Mouse (Mus musculus) E14TG2a.4 (cell line): ENCODE measurements around the gene Acsbg1.
A peak's percentile ranks its signal among the peaks of the same experiment; 100 is the strongest.
"Not testable (repeated sequence)": the region's sequence is repeated elsewhere in the genome, so short reads cannot be mapped to it uniquely, and the experiment has no call there.

Source experiments
- H3K27me3 ChIP-seq: 2 replicates; pipeline ENCODE4 v1.6.1; 2014; ENCODE audit warnings: low read length, control low read depth; ENCODE audit not compliant: insufficient read depth
- H3K36me3 ChIP-seq: 2 replicates; pipeline ENCODE4 v1.6.1; 2014; ENCODE audit warnings: low read length, control low read depth; ENCODE audit not compliant: insufficient read depth
- H3K4me1 ChIP-seq: replicated peaks from 2 replicates; pipeline ENCODE4 v1.6.1; 2014; ENCODE audit warnings: low read depth, low read length, control low read depth
- H3K4me3 ChIP-seq: replicated peaks from 2 replicates; pipeline ENCODE4 v1.5.1; 2014; ENCODE audit warnings: mild to moderate bottlenecking, low read length
- H3K9me3 ChIP-seq: 2 replicates; pipeline ENCODE4 v1.6.1; 2014; ENCODE audit warnings: low read length, control low read depth
- CTCF ChIP-seq: conservative IDR thresholded peaks from 2 replicates; pipeline ENCODE4 v1.5.1; 2014; ENCODE audit warnings: low read length
- NANOG ChIP-seq: IDR thresholded peaks from 2 replicates; pipeline ENCODE4 v1.6.1; 2014; ENCODE audit warnings: borderline replicate concordance, low read length, mixed read lengths
- POU5F1 ChIP-seq: IDR thresholded peaks from 2 replicates; pipeline ENCODE4 v1.6.1; 2014; ENCODE audit warnings: low read length, borderline replicate concordance

The Acsbg1 gene

DNA sequence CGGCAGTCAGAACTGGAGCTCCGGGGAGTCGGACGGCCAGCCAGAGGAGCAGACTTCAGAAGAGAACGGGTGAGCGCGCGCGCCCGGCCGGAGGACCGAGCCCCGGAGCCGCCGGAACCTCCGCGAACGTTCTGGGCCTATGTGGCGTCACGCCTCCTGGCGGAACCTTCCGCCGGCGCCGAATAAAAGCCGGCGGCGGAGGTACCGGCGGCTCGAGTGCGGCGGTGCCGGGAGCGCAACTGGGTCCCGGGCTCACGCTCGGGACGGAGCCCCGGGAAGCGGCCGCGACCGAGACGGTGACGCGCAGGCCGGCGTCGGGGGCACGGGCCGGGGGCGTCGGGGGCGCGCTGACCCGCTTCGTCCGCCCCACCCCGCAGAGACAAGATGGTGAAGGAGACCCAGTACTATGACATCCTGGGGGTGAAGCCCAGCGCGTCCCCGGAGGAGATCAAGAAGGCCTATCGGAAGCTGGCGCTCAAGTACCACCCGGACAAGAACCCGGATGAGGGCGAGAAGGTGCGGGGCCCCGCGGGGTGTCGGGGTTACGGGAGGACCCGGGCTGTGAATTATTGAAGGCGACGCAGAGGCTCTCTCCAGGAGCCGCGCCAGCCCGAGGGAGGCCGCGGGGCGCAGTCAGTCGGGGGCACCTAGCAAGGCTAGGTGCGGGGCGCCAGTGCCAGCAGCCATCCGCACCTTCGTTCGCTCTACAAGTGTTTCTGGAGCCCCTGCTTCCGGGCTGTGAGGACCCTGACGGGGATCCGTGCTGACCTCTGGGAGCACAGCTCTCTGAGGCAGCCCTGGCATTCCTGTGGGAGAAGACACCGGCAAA lies 37.9 kb upstream of the Acsbg1 start:
- H3K36me3 ChIP-seq: no peaks in the 10 kb centered on the region
- TF ChIP-seq NANOG (no peak), POU5F1 (no peak), CTCF (no peak)
- peaks cover 16% of the 10 kb centered on the region for H3K4me1 ChIP-seq
- H3K9me3 ChIP-seq: no peaks in the 10 kb centered on the region
- peak overlapping the region; percentile 79 for H3K4me3 ChIP-seq
- H3K27me3 ChIP-seq: peaks cover 94% of the 10 kb centered on the region

DNA sequence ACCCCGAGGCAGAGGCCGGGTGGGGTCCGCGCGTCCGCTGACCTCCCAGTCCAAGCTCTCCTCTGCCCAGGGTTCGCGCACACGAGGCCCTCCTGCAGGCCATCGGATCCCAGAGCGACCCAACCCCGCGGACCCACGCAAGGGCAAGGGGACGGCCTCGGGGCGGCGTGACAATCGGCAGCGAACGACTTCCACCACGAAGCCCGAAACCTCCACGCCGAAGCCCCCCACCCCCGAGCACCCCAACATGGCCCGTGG lies 37.3 kb upstream of the Acsbg1 start:
- Histone ChIP-seq H3K27me3 (peaks cover 95% of the 10 kb centered on the region), H3K4me1 (peaks cover 16% of the 10 kb centered on the region), H3K36me3 (no peaks in the 10 kb centered on the region), H3K4me3 (peak overlapping the region; percentile 79), H3K9me3 (no peaks in the 10 kb centered on the region)
- no peak for TF ChIP-seq CTCF
- no peak for TF ChIP-seq POU5F1
- no peak for TF ChIP-seq NANOG

DNA sequence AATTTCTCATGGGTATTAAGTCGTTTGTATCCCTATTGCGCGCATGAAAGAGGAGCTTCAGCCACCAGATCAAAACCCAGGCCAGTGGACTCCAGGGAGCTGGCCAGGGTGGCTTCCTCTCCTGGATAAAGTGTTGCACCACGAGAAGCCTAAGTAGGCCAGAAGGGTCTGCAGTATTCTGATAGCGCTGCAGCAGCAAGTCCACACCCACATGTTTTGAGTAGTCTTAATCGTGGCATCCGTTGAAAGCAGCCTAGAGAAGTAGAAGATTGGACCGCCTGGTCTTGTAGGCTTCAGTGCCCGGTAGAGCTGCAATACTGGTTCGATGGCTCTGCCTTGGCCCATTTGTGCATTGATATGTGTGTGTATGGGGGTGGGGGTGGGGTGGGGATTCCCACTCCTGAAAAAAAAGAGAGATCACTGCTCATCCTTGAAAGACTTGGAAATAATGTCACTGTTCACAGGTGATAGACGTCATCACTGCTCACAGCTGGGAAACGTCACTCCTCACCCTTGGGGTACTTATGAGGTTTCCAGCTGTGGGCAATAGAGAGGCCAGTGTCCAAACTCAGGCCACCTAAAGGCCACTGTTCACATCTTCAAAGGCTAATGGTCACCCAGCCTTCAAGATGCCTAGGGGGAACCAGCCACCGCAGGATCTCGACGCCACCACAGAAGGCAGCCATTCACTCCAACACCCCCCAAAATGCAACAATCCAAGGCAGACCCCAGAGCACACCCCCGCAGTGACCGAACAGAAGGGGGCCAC lies 36.8 kb upstream of the Acsbg1 start, which contains the start of gene Dnaja4:
Dnaja4 (plus strand) TSS at position 556 of the 769 bp plus-strand sequence.
- peaks cover 90% of the 10 kb centered on the region for H3K27me3 ChIP-seq
- H3K4me3 ChIP-seq: peak within 1 kb of the TSS; percentile 79
- H3K36me3 ChIP-seq: no peaks in the 10 kb centered on the region
- TF ChIP-seq NANOG (no peak), POU5F1 (no peak), CTCF (no peak)
- peaks cover 16% of the 10 kb centered on the region for H3K4me1 ChIP-seq
- no peaks in the 10 kb centered on the region for H3K9me3 ChIP-seq

DNA sequence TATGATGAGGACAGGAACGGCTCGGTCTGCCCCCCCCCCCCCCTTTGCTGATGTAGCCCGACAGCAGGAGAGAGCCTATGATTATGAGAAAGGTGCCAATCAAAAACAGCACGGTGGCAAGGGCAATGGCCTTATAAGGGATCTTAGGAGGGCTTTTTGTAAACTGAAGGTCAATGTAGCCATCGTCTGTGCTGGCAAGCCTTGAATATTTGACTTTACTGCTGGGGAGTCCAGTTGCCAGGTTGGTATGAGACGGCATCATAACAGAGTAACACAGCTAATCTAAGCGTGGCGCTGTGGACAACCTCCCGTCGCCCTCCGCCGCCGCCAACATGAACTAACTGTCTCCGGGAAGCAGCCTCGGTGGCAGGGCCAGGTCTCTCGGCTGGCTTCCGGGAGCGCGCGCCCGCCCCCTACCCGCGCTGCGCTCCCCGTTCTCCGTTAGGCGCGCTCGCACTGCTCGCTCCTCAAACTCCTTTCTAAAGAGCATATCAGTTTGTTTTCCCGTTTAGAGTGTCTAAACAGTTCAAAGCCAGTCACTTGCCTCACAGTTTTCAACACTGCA lies 29.7 kb upstream of the Acsbg1 start:
- H3K9me3 ChIP-seq, H3K36me3 ChIP-seq, H3K4me1 ChIP-seq: not testable (repeated sequence)
- H3K27me3 ChIP-seq: peaks cover 58% of the 10 kb centered on the region
- H3K4me3 ChIP-seq: peak overlapping the region; percentile 26; the same call in 1 of the 2 replicates

DNA sequence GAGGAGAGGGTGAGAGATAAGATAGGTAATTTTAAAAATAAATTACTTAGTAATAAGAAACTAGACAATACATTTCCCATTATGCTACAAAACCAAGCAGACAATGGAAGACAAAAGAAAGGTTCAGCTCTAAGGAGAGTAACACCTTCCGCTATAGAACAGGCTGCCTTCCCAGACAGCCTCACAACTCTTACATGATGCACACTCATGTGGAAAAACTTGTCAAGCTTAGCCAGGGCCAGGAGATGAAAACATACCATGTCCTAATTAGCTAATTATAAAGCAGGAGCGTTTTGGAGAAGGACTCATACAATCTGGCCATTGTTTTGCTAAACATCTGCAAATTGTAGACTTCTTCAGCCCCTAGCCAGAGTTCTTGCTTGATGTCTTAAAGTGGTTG lies 29.0 kb upstream of the Acsbg1 start:
- not testable (repeated sequence) for H3K36me3 ChIP-seq, H3K4me1 ChIP-seq, H3K4me3 ChIP-seq, H3K9me3 ChIP-seq
- H3K27me3 ChIP-seq: peaks cover 54% of the 10 kb centered on the region

DNA sequence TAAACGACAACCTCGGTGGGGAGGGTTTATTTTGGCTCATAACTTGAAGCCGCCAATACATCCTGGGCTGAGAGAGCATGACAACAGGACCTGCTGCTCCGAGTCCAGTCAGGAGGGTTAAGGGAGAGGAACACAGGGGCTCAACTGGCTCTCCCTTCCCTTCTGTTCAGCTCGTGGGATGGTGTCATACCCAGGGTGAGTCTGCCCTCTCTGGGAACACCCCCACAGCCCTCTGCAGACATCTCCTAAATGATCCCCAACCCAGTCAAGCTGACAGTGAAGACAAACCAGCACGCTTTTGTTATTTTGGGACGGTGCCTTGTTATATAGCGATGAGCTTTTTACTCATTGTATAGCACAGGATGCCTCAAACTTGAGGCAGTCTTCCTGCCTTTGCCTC lies 27.8 kb upstream of the Acsbg1 start:
- TF ChIP-seq NANOG: no peak
- TF ChIP-seq POU5F1: no peak
- no peak for TF ChIP-seq CTCF
- Histone ChIP-seq H3K4me3 (no peak overlapping the region), H3K36me3 (no peaks in the 10 kb centered on the region)

DNA sequence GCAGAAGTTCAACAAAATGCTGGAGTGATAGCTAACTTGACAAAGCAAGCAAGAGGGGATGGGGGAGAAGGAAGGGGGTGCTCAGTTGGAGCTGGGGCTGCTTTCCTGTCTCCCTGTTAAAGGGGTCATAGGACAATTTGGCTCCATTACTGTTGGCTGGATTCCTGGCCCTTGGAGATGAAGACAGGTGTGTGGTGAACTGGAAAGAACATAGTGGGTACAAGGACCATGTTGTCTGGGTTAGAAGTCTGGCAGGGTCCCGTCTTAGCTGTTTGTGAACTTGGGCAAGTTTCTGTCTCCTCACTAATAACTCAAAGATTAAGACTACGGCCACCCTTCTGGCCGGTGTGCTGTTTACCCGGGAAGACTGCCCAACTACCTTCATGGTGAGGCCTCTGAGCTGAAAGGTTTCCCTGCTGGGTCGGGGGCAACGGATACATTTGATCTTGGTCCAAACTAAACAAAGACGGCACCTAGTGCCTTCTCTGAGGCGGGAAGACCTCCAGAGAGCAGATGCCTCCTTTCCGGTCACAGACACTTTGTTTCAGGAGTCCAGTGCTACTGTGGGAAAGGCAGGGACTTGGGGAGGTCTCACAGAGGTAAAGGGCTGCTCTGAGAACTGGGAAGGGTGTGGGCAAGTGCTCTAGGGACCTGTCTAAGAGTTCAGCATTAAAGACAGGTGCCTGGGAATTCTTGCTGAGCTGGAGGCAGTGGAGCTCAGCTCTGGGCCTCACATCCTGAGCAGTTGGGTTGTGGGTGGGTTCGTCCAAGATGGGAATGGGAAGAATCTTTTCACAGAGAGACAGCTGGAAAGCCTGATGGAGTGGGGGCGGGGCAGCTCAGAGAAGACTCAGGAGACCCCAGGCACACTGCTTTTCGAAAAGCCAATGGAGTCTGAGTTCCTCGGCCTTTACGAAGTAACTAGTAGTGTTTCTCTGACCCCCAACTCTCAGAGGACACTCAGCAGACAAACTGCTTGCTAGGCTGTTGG lies 25.9 kb upstream of the Acsbg1 start:
- Histone ChIP-seq H3K4me3 (no peak overlapping the region), H3K9me3 (no peaks in the 10 kb centered on the region), H3K36me3 (no peaks in the 10 kb centered on the region), H3K4me1 (peaks cover 4% of the 10 kb centered on the region; the same call in 1 of the 2 replicates), H3K27me3 (peaks cover 49% of the 10 kb centered on the region)
- TF ChIP-seq NANOG (no peak), POU5F1 (no peak), CTCF (no peak)

More for the DNA sequence above, 27.8 kb upstream of the Acsbg1 start:
- H3K9me3 ChIP-seq: no peaks in the 10 kb centered on the region
- H3K27me3 ChIP-seq: peaks cover 52% of the 10 kb centered on the region
- peaks cover 4% of the 10 kb centered on the region; the same call in 1 of the 2 replicates for H3K4me1 ChIP-seq
